Mouse (Mus musculus): ENCODE results near the gene Rabgap1l.

- TF ChIP-seq CTCF (IDR thresholded peaks at IDR 0.05; ENCODE audit: extremely low read depth, insufficient read depth, low read length) (peak; percentile 66), POLR2A (IDR thresholded peaks at IDR 0.05; ENCODE audit: extremely low read depth, insufficient read depth, low read length) (peak; percentile 94)
Observed at GRCm38 (mm10) chr1:160212703-160213669, 580.0 kb downstream of the Rabgap1l start, which contains the start of gene Cacybp.

Data from cortical plate, adult 2 months (tissue).